Mouse (Mus musculus) lung, adult 2 months (tissue): Measurements from ENCODE around the gene 1700088E04Rik.

Source experiments
- CTCF ChIP-seq: fragments of 200-500 bp; IDR thresholded peaks from 2 replicates; pipeline ENCODE4 v1.5.1; 2011; ENCODE audit warnings: mild to moderate bottlenecking, low read length, control low read depth; ENCODE audit not compliant: insufficient read depth
- POLR2A ChIP-seq: fragments of 200-500 bp; IDR thresholded peaks from 2 replicates; pipeline ENCODE4 v1.6.1; 2011; ENCODE audit warnings: low read depth, mild to moderate bottlenecking, control low read depth, low read length, borderline replicate concordance; ENCODE audit errors: extremely low read depth

DNA sequence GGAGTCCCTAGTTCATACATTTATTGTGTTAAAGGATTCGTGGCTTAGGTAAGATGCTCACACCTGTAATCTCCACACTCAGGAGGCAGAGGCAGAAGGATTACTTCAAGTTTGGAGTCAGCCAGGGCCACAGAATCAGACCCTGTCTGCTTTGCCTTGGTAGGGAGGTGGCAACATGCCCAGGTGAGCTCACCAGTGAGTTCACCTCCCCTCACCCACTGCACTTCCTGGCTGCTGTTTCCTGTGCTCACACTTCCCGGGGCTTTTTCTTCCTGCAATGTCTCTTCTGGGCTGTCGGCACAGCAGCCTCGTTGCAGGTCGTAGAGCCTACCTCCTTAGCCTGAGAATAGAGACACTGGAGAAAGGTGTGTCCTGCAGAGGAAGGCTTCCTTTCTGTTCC lies 25.8 kb downstream of the 1700088E04Rik start:
- TF ChIP-seq CTCF = no peak
- no peak for TF ChIP-seq POLR2A
